Mouse (Mus musculus): ENCODE measurements around the gene Ovca2.

Ovca2 gene

GRCm38 (mm10) chr11:75178672-75179208 is at the start of gene Ovca2:
TSS of gene Ovca2 (minus strand) at chr11:75178835.
- peak; percentile 92 for DNase-seq

- no peak for DNase-seq
Measured at GRCm38 (mm10) chr11:75227632-75228031, 49.0 kb upstream of the Ovca2 start.

- DNase-seq = no peak
Measured at GRCm38 (mm10) chr11:75224835-75225234, 46.2 kb upstream of the Ovca2 start.

- no peak for DNase-seq
Measured at GRCm38 (mm10) chr11:75224062-75224461, 45.4 kb upstream of the Ovca2 start.

GRCm38 (mm10) chr11:75220517-75221145 is 42.0 kb upstream of the Ovca2 start:
- no peak for DNase-seq

- DNase-seq = no peak
Measured at GRCm38 (mm10) chr11:75220115-75220514, 41.5 kb upstream of the Ovca2 start.

- no peak for DNase-seq
Measured at GRCm38 (mm10) chr11:75214081-75214950, 35.7 kb upstream of the Ovca2 start.

- peak; percentile 79 for DNase-seq
Measured at GRCm38 (mm10) chr11:75213372-75214080, 34.9 kb upstream of the Ovca2 start.

- DNase-seq = peak; percentile 74
Measured at GRCm38 (mm10) chr11:75212876-75213275, 34.2 kb upstream of the Ovca2 start.

GRCm38 (mm10) chr11:75212031-75212667 is 33.5 kb upstream of the Ovca2 start:
- DNase-seq = peak; percentile 78

- DNase-seq = peak; percentile 58
Measured at GRCm38 (mm10) chr11:75210755-75211154, 32.1 kb upstream of the Ovca2 start.

- DNase-seq = no peak
Measured at GRCm38 (mm10) chr11:75210093-75210492, 31.5 kb upstream of the Ovca2 start.

GRCm38 (mm10) chr11:75209363-75209762 is 30.7 kb upstream of the Ovca2 start:
- DNase-seq = peak; percentile 31

- peak; percentile 44 for DNase-seq
Measured at GRCm38 (mm10) chr11:75206347-75206746, 27.7 kb upstream of the Ovca2 start.

GRCm38 (mm10) chr11:75204472-75204871 is 25.8 kb upstream of the Ovca2 start:
- DNase-seq = no peak

- DNase-seq = peak; percentile 70
Measured at GRCm38 (mm10) chr11:75203926-75204325, 25.3 kb upstream of the Ovca2 start.

- DNase-seq = peak; percentile 52
Measured at GRCm38 (mm10) chr11:75201721-75202120, 23.1 kb upstream of the Ovca2 start.

GRCm38 (mm10) chr11:75200935-75201334 is 22.3 kb upstream of the Ovca2 start:
- peak; percentile 73 for DNase-seq

- DNase-seq = peak; percentile 55
Measured at GRCm38 (mm10) chr11:75199951-75200350, 21.3 kb upstream of the Ovca2 start.

- peak; percentile 89 for DNase-seq
Measured at GRCm38 (mm10) chr11:75198792-75199191, 20.2 kb upstream of the Ovca2 start.

GRCm38 (mm10) chr11:75197956-75198355 is 19.3 kb upstream of the Ovca2 start:
- peak; percentile 47 for DNase-seq

GRCm38 (mm10) chr11:75196131-75196530 is 17.5 kb upstream of the Ovca2 start:
- DNase-seq = peak; percentile 70

All from cerebellum, adult 9-11 months (tissue).